Mouse (Mus musculus) thymus, postnatal 36 days (tissue): Measurements from ENCODE around the gene Gadd45gip1.
A peak's percentile ranks its signal among the peaks of the same experiment; 100 is the strongest.

Experiments used
- DNase-seq, 2 experiments: peaks; one replicate each; pipeline ENCODE4 v3.0.0; 2022; ENCODE audit warnings: mixed read lengths in 2 of 2

The Gadd45gip1 gene

DNA sequence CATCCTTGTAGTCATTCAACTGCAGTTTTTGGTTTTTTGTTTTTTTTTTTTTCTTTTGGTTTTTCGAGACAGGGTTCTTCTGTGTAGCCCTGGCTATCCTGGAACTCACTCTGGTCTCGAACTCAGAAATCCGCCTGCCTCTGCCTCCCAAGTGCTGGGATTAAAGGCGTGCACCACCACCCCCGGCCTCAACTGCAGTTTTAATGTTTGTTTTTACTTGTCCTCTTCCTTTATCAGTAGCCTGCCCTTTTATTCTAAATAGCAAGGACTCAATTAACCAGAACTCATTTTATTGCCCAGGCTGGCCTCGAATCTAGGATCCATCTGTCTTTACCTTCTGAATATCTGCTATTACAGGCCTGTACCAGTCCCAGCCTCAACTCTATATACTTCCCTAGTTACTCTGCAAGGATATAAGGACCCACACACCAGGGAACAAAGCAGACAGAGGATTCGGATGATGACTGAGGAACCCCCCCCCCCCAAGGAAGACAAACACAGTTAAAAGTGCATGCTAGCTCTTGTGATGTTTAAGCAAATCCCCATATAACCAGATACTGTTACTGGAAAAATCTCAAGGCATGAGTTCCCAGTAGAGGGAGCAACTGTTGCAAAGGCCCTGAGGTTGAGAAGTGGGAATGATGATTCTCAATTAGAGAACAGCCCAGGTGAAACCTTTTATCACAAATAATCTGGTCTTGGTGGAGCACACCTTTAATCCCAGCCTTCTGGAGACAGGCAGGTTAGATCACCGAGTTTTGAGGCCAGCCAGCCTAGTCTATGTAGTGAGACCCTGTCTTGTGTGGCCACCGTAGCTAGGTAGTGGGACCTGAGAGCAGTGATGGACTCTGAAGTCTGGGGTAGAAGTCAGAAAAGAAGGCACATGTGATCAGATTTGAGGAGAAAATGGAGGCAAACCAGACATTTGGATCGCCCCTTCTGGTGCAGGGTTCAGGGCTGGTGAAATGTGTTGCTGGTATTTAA lies 1.7 kb downstream of the Gadd45gip1 start:
- no peak for DNase-seq

DNA sequence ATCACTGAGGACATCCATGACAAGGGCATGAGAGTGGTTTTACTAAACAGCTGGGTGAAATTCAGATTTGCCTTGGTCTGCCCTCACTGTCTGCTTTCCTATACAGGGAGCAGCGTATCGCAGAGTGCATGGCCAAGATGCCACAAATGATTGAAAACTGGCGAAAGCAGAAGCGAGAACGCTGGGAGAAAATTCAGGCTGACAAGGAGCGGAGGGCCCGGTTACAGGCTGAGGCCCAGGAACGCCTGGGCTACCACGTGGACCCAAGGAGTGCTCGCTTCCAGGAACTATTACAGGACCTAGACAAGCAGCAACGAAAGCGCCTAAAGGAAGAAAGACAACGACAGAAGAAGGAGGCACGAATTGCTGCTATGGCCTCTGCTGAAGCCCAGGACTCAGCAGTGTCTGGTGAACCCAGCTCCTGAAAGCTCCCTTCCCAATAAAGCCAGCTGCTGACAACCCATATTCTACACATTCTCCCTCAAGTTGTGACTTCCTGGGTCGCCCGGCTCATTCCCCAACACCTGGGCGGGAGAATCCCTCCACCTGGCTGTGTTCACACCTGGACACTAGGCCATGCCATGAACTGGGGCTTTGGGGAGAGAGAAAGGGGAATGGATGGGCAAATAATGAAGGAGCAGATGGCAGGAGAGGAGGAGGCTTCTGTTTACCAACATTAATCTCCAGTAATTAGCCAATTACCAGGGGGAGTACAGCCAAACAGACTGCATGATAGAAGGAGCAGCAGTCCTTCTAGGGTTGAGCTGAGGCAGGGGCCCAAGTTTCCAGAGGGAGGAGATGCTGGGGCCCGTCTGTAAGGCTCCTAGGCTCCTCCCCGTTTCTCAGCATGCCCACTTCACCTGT lies 2.9 kb downstream of the Gadd45gip1 start:
- DNase-seq: no peak

DNA sequence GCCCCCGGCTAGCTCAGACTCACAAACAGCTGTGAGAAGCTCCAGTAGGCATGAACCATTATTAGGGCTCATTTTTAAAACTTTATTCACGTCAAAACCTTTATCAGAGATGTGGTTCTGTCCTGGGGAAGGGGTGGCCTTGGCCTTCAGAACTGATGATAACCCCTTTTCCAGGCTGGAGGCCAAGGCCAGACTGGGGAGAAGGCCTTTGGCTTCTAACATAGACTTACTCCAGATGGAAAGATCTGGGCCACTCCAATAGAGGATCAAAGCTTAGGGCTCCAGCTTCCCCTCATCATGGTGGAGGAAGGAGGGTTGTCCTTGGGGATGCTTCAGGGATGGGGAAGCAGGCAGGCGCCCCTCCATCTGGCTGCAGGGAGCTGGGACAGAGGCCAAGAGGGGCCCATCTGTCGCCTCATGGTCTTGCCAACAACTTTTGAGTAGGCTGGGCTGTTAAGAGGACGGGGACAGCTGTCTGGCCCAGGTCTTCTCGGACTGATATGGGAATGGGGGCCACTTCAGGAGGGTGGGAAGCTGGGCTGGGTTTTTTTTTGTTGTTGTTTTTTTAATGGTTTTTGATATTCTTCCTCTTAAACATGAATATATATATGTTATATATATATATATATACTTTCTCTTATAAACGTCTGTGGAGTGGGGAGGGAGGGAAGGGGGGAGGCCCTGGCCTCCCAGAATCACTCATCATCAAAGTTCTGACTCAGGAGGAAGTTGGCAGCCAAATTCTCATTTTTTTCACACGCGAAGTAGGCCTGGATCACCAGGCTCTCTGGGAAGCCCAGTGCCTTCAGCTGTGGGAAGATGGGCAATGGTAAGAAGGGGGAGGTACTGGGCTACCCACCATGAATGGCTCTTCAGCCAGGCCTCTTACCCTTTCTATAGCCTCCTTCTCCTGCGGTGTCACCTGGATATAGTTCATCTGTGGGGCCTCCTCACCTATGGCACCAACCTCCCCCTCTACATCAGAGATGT lies 3.8 kb downstream of the Gadd45gip1 start:
- DNase-seq: no peak

DNA sequence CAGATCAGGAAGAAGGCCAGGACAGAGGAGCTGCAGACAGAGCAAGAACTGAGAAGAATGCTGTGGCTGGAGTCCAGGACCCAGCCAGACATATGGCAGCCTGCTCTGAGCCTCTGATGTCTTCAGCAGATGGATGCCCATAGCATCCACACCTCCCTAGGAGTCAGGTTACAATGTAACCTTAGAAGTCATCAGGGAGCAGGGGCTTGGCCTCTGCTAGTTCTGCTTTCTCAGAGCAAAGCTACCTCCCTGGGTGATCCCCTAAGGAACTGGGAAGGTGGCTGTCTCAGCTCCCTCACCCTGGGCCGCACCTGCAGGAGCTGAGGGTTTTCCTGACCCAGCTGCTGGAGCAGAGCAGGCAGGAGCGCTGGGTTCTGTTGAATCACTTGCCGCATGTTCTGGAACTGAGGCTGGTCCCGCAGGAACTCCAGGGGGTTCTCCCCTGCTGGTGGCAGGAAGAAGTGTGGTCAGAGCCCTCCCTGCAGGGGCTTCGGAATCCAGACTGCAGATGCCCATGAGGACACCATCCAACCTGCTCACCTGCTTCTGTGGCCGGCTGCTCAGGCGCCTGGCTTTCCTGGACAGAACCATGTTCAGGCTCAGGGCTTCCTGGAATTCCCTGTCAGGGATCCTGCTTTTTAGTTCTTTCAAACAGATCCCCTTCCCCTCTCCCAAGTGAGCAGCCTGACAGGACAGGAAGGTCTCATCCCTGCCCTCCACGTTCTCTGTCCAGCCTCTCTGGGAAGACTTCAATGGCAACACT lies 6.0 kb downstream of the Gadd45gip1 start:
- DNase-seq: no peak

DNA sequence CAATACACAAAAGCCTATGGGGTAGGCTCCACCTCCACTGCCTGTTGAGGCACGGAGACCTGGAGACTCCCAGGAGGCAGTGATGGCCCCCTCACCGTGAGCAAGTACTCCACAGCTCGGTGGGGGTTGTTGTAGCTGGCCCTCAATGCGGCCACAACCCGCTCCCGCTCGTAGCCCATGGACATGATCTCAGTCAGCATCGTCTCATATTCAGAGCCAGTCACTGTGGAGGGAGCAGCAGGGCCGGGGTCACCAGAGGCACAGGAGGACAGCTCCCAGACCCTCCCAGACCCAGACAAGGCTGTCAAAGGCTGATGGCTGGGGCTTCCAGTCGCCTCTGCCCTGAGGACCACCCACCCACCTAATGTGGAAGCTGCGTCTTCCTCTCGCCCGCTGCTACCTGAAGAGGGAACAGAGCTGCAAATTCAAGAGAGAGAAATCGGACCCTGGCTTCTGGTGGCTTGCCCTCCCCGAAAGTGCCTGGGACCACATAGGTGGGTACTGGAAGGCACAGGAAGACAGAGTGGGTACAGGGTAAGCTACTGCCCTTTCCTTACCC lies 6.7 kb downstream of the Gadd45gip1 start:
- DNase-seq: peak in 1 of 2 experiments; percentile 11

DNA sequence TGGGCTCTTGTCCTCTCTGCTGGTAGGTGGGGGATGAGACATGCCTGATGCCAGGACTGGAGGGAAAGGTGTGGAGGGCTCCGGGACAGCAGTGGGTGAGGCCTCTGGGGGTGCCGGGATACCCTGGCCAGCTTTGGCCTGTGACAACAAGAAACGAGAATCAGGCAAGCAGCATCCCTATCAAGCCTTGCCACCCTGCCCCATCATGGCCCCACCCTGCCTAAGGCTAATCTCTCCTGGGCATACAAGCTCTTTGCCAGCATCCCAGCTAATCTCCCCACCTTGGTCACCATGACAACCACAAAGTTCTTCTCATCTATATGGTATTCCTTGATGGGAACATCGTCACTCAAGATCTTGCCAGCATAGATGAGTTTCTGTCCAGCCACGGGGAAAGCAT lies 7.2 kb downstream of the Gadd45gip1 start:
- DNase-seq: no peak

DNA sequence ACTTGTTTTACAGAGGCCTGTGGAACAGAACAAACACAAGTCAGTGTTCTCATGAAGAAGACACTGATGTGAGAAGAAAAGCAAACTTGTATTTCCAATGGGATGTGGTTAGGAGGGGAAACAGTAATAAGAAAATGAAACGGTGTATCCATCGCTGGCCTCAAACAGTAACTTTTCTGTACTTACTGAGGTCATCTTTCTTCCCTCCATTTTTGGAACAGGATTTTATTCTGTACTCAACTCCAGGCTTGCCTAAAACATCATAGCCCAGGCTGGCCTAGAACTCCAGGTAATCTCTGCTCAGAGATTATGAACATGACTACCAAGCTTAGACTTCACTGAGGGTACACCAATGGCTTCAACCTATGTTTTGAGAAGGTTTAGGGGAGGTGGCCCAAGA lies 8.1 kb downstream of the Gadd45gip1 start:
- DNase-seq: no peak

DNA sequence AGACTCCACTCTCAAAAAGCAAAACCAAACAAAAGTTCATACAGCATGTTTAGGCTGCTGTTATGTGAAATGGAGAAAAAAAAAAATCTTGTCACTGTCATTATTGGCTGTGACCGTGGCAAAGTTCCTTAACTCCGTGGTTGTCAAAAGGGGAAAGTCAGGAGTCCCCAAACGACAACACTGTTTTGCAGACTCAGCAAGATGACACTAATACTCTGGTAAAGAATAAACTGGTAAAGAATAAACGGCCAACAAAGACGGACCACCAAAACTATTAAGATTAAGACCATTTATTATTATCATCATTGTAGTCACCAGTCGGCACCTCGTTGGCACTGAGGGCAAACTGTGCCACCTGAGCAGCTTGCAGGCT lies 8.5 kb downstream of the Gadd45gip1 start:
- DNase-seq: no peak

DNA sequence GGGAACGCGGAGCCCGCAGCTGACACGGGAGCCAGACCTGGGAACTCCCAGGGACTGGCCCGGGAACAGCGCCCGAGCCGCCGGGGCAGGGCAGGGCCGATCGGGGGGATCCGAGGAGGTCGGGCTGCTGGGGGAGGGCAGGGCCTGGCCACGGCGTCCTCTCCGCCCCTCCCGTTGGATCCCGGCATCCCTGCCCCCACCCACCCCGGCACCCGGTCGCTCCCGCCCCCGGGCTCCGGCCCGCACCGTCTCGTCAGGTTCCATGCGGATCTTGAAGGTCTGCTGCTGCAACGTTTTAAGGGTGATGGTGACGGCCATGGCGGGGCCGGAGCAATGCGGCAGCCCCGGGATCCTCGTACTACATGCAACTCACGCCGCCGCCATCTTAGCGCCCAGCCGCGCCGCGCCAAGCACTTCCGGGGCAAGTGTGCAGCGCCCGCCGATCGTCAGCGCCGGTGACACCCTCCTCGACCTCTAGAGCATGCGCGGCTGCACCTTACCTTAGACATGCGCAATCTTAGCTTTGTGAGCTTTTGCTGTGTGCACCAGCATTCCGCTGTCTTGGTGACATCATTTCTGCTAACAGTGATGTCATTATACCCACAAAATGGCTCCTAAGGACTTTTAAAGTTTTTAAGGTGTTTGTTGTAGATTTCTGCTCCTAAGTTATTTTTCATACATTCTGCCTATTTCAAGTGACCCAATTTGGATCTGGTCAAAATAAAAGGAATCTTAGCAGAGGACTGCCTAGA lies 9.1 kb downstream of the Gadd45gip1 start, which contains the start of gene Rad23a:
Rad23a (minus strand) TSS at position 418 of the 752 bp plus-strand sequence.
- DNase-seq: peak; percentile 85 to 91

DNA sequence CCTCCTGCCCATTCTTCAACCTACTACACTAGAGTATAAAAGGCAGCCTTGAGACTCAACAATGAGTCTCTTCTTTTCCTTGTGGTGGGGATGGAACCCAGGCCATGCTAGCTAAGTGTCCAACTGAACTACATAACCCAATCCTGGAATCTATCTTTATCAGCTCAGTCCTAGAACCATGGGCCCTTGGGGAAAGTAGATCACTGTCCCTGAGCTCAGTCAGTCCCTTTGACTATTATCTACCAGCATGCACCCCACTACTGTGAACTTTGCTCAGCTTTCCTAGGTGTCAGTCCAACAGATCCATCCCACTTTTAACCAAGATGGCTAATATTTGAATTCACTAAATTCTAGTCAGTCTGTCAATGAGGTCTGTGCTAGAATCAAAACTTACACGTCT lies 10.2 kb downstream of the Gadd45gip1 start:
- no peak for DNase-seq

DNA sequence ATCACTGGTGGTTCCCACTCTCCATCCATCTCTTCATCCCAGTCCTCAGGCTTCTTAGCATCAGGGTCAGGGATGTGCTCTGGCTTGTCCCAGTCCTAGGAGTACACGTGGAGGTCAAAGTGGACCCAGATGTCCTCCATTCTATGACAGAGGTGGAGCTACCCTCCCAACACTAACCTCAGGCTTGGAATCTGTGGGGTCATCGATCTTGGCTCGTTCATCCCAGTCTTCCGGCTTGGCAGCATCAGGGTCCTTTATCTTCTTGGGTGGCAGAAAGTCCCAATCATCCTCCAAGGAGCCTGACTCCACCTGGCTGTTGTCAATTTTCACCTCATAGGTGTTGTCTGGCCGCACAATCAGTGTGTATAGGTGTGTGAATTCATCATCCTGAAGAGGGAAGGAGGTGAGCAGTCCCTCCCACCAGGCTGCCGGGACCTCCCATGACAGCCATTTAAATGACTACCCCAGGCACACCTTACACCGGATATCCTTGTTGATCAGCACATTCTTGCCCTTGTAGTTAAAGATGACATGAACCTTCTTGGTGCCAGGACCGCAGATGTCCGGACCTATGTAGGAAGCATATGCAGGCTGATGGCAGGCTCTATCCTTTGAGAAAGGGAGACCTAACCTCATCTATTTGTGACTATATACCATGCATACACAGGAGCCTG lies 13.2 kb downstream of the Gadd45gip1 start:
- DNase-seq: no peak

DNA sequence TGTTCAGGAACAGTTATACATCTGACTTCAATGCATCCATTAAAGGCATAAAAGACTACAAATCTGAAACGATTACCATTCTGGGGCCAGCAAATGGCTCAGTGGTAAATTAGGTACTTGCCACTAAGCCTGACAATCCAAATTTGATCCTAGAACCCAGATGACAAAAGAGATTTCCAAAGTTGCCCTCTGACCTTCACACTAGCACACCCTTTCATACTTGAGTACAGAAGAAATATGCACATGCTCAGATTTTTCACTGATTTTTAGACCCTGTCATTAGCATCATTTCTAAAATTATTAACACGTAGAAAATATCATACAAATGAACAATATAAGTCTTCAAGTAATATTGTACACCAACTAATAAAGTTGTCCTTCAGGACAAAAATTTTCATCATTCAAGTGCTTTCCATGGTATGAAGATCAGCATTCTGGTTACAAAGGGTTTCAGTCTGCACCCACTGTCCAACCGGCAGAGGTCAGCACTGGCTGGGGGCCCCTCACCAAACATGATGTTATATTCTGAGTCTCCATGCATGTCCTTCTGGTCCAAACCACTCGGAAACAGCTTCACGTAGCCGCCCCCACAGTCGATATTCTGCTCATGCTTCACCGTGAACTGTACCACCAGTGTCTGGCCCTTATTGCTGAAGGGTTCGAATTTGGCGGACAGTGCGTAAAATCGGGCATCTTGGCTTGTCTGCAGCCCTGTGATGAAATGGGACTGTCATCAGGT lies 14.2 kb downstream of the Gadd45gip1 start:
- peak; percentile 15 to 35 for DNase-seq

DNA sequence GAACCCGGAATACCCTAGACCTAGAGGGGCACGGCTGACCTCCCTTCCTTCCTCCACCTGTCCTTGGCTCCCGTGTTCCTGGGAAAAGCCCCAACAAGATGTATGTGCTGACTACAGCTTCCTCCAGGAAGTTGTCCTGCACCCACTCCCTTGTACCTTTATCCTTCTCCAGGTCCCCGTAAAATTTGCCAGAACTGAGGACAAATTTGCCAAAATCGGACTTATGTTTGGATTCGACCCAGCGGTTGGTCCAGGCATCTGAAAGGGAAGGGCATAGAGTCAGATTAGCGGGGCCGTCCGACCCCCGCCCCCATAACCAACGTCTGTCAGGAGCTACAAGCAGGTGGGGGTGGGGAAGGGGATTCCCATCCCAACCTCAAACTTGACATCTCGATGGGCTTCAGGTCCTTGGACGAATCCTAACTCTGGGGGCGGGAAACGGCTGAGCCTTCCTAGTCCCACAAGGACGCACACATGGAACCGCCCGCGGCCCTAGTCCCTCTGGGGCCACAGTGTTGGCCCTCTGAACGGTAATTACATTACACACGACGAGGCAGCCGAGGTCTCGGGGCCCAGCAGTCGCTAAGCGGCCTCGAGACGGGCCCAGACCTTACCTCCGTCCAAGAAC lies 14.9 kb downstream of the Gadd45gip1 start:
- DNase-seq: peak in 1 of 2 experiments; percentile 33

DNA sequence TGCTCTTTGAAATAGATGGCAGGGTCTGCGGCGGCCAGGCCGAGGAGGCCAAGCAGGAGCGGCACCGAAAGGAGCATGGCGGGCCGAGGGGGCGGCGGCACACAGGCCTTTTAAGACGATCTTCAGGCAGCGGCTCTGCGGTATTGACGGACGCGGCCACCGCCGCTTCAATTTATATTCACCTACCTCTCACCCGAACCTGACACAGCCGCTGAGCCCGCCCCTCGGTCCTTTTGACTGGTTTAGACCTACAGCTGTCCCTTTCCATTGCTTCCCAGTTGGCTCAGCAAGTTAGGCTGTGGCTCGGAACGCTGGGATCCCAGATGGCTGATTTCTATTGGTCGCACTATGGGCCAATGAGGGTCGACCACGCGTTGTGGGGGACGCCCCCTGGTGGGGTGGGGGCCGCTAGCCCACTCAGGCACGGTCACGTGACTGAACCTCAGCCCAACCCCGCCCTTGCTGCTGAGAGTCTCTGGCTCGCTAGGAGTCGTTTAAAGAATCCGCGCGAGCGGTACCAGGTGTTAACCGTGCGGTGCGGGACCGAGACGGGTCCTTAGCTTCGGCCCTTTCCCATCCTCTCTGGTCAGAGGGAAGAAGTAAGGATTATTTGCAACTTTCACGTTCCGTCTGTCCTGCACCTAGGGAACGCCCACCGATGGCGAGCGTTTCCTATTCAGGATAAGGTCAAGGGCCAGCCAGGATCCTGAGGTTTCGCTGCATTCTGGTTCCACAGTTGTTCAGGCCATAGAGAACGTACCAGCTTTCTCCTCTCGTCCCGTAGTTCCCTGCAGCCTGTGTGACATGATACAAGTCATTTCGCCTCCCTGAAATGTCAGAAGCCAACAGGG lies 15.6 kb downstream of the Gadd45gip1 start, which contains the start of gene Calr:
Calr (minus strand) TSS at position 213 of the 851 bp plus-strand sequence.
- DNase-seq: peak; percentile 99 to 100

DNA sequence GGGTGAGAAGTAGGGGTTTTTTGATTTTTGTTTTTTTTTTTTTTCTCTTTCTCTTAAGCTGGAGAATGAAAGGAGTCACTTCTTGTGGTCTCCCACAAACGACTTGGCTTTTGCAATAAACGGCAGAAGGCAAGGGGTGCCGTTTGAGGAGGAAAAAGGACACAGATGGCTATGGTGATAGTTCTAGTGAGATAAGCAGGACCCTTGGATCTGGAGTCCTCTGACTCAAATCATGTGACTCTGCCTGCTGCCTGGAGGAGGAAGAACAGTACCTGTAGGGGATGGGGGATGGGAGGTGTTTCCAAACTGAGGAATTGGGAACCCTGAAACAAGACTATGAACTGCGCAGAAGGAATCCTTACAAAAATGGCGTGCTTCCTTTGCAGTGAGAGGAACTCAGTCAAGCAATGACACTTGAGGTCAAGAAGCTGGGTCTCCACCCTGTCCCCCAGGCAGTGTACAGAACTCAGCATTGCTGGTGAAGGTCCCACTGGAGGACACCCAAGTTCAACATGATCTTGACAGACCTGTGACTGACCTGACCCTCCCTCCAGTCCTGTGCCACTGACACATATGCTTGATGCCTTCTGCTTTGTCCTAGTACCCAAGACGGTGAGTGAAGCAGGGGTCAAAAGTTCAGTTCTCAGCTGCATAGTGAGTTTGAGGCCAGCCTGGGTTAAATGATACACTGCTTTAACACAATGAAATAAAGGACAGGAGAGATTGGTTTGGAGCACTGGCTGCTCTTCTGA lies 16.5 kb downstream of the Gadd45gip1 start:
- peak; percentile 17 to 34 for DNase-seq

DNA sequence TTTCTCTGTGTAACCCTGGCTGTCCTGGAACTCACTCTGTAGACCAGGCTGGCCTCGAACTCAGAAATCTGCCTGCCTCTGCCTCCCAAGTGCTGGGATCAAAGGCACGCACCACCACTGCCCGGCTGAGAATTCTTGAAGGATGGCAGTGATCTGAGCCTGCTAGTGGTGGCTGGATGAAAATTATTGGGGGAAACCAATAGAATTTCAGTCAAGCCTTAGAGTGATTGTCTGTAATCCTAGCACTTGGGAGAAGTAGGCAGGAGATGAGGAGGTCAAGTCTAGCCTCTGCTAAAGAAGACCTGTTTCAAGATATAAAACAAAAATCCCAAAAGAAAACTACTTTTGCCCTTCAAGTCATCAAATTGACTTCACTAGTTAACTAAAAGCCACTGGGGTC lies 25.1 kb downstream of the Gadd45gip1 start:
- DNase-seq: no peak
